Mouse (Mus musculus): ENCODE results near the gene Hoxd4. TPM values are rescaled to one million over a fixed set of nuclear protein-coding genes. Genes with fewer than 3 reads are reported as not detected.
A peak's percentile ranks its signal among the peaks of the same experiment; 100 is the strongest.

The Hoxd4 gene
- polyA plus RNA-seq, 1 experiment from 2014 or later, result not detected

DNA sequence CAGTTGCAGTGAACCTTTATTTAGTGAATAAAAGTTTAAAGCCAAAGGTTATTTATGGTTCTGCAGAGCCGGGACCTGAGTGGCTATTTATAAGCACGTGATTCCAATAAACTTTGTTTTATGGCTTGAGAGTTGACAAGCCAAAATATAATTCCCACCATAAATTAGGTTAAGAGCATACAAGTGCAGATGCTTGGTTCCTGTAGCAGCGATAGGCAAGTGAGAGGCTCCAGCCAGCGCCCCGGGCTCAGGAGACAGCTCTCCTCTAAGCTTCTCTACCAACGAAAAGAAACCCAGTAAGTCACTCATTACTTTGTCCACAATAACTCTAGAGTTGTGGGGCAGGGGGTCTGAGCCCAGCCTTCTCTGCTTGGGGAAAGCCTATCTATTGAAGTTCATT lies 10.2 kb downstream of the Hoxd4 start:
- peak; percentile 25 for DNase-seq (ENCODE audit: low spot score)
- Histone ChIP-seq H3K36me3 (no peaks in the 10 kb centered on the region), H3K9me3 (replicated peaks) (no peaks in the 10 kb centered on the region), H3K27me3 (ENCODE audit: low read depth, poor library complexity, severe bottlenecking) (peaks cover 100% of the 10 kb centered on the region), H3K27ac (replicated peaks) (no peak overlapping the region), H3K4me3 (no peak overlapping the region), H3K4me1 (no peaks in the 10 kb centered on the region)
- 6% methylated on average over 6 of the region's 6 CpGs for WGBS

- 2% methylated on average over 8 of the region's 8 CpGs for WGBS
- DNase-seq (ENCODE audit: low spot score), result no peak
- no peak overlapping the region for H3K4me3 ChIP-seq
Observed at GRCm38 (mm10) chr2:74722949-74723348, 11.2 kb downstream of the Hoxd4 start.

DNA sequence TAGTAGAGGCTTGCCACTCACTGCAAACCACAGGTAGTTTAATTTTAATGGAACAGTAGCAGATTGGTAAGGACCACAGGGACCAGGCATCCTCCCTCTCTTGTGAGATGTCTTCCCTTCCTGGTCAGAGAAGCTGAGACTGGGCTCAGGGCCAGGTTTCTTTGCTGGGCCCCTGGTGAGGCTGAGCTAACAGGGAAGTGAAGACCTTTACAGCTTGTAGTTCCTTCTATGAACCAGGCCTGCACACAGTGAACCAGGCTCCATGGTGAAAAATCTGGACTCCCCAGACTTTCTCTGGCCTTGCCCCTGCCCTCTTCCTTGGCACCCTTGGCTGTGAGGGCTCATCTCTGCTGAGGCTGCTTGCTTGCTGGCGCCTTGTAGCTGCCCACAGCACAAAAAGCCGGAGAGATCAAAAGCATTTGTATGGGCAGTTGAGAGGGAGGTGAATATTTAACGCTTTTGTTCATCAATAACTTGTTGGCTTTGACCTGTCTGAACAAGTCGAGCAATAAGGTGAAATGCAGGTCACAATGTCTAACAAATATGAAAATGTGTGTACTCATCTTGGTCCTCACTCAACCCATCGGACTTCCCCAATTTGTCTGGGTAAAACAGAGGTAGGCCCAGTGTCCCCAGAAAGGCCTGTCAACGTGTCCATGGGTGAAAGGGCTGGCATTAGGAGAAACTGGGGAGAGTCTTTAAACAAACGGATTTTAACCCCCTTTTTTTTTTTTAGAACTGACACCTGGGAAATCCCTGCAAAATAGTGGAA lies 12.7 kb downstream of the Hoxd4 start:
- 5% methylated on average over 7 of the region's 7 CpGs for WGBS
- Histone ChIP-seq H3K9me3 (replicated peaks) (no peaks in the 10 kb centered on the region), H3K27me3 (ENCODE audit: low read depth, poor library complexity, severe bottlenecking) (peaks cover 100% of the 10 kb centered on the region), H3K36me3 (no peaks in the 10 kb centered on the region), H3K4me3 (no peak overlapping the region), H3K4me1 (peaks cover 9% of the 10 kb centered on the region), H3K27ac (replicated peaks) (no peak overlapping the region)
- DNase-seq (ENCODE audit: low spot score), result peak; percentile 28

More at GRCm38 (mm10) chr2:74722949-74723348, 11.2 kb downstream of the Hoxd4 start:
- no peak overlapping the region for H3K27ac ChIP-seq (replicated peaks)
- peaks cover 100% of the 10 kb centered on the region for H3K27me3 ChIP-seq (ENCODE audit: low read depth, poor library complexity, severe bottlenecking)
- peaks cover 9% of the 10 kb centered on the region for H3K4me1 ChIP-seq
- no peaks in the 10 kb centered on the region for H3K36me3 ChIP-seq
- no peaks in the 10 kb centered on the region for H3K9me3 ChIP-seq (replicated peaks)

DNA sequence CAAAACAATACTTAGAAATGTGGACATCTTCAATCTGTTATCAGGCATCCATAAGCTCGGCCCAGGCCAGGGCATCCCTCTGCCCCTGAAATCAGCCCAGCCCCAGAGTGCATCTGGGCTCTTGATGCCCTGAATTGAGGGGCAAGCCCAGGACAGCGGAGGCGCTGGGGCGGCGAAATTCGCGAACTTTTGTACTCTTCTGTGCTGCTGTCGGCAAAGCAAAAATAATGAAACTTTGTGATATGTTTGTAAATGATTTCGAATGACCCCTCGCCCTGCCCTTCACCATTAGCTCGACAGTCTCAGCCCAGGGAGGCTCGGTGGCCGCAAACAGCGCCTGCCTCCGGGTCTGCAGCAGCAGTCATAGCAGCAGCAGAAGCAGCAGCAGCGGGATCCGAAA lies 13.4 kb downstream of the Hoxd4 start:
- no peak overlapping the region for H3K4me3 ChIP-seq
- 1% methylated on average over 17 of the region's 17 CpGs for WGBS
- DNase-seq (ENCODE audit: low spot score), result peak; percentile 52

GRCm38 (mm10) chr2:74726551-74726950 lies 14.8 kb downstream of the Hoxd4 start, which contains the start of gene Gm28230:
Gene Gm28230 (plus strand): TSS chr2:74726728.
- DNase-seq (ENCODE audit: low spot score), result no peak
- Histone ChIP-seq H3K27ac (replicated peaks) (no peak within 1 kb of the TSS), H3K36me3 (no peaks in the 10 kb centered on the region), H3K4me1 (peaks cover 9% of the 10 kb centered on the region), H3K27me3 (ENCODE audit: low read depth, poor library complexity, severe bottlenecking) (peaks cover 100% of the 10 kb centered on the region), H3K4me3 (peak within 1 kb of the TSS; percentile 37), H3K9me3 (replicated peaks) (no peaks in the 10 kb centered on the region)
- 6% methylated on average over 5 of the region's 5 CpGs for WGBS

More for the DNA sequence above, 13.4 kb downstream of the Hoxd4 start:
- no peaks in the 10 kb centered on the region for H3K36me3 ChIP-seq
- peaks cover 100% of the 10 kb centered on the region for H3K27me3 ChIP-seq (ENCODE audit: low read depth, poor library complexity, severe bottlenecking)
- no peaks in the 10 kb centered on the region for H3K9me3 ChIP-seq (replicated peaks)
- H3K4me1 ChIP-seq, result peaks cover 9% of the 10 kb centered on the region
- H3K27ac ChIP-seq (replicated peaks), result no peak overlapping the region

DNA sequence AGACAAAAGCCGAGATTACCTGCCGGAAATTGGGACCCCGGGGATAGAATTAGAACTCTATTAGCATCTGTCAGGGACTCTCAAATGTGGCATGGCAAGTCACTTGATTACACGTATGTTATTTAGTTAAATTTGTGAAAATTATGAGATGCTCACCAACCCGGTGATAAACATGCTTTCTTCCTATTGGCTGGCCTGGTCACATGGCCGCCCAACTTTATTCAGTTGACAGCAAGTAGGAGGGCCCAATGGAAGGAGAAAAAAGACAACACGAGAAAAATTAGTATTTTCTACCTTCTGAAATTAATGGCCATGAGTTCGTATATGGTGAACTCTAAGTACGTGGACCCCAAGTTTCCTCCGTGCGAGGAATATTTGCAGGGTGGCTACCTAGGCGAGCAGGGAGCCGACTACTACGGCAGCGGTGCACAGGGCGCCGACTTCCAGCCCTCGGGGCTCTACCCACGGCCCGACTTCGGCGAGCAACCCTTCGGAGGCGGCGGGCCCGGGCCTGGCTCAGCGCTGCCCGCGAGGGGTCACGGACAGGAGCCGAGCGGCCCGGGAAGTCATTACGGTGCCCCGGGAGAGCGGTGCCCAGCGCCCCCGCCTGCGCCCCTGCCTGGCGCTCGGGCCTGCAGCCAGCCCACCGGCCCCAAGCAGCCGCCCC lies 15.4 kb downstream of the Hoxd4 start:
- Histone ChIP-seq H3K4me3 (peak overlapping the region; percentile 37), H3K27me3 (ENCODE audit: low read depth, poor library complexity, severe bottlenecking) (peaks cover 100% of the 10 kb centered on the region), H3K9me3 (replicated peaks) (no peaks in the 10 kb centered on the region), H3K4me1 (peaks cover 9% of the 10 kb centered on the region), H3K27ac (replicated peaks) (no peak overlapping the region), H3K36me3 (no peaks in the 10 kb centered on the region)
- under 1% methylated on average over 42 of the region's 43 CpGs for WGBS
- DNase-seq (ENCODE audit: low spot score), result no peak

GRCm38 (mm10) chr2:74727640-74728302 lies 16.0 kb downstream of the Hoxd4 start:
- Histone ChIP-seq H3K4me1 (peaks cover 11% of the 10 kb centered on the region), H3K9me3 (replicated peaks) (no peaks in the 10 kb centered on the region), H3K27me3 (ENCODE audit: low read depth, poor library complexity, severe bottlenecking) (peaks cover 100% of the 10 kb centered on the region), H3K27ac (replicated peaks) (no peak overlapping the region), H3K4me3 (peak overlapping the region; percentile 37), H3K36me3 (no peaks in the 10 kb centered on the region)
- DNase-seq (ENCODE audit: low spot score), result no peak
- WGBS, result 1% methylated on average over 25 of the region's 25 CpGs

GRCm38 (mm10) chr2:74728303-74728680 lies 16.6 kb downstream of the Hoxd4 start:
- Histone ChIP-seq H3K4me1 (peaks cover 15% of the 10 kb centered on the region), H3K4me3 (no peak overlapping the region), H3K36me3 (no peaks in the 10 kb centered on the region), H3K9me3 (replicated peaks) (no peaks in the 10 kb centered on the region), H3K27me3 (ENCODE audit: low read depth, poor library complexity, severe bottlenecking) (peaks cover 100% of the 10 kb centered on the region), H3K27ac (replicated peaks) (no peak overlapping the region)
- DNase-seq (ENCODE audit: low spot score), result no peak
- WGBS, result 1% methylated on average over 13 of the region's 13 CpGs

- Histone ChIP-seq H3K27me3 (ENCODE audit: low read depth, poor library complexity, severe bottlenecking) (peaks cover 100% of the 10 kb centered on the region), H3K27ac (replicated peaks) (no peak overlapping the region), H3K36me3 (no peaks in the 10 kb centered on the region), H3K9me3 (replicated peaks) (no peaks in the 10 kb centered on the region), H3K4me1 (peaks cover 15% of the 10 kb centered on the region), H3K4me3 (no peak overlapping the region)
- no peak for DNase-seq (ENCODE audit: low spot score)
- 2% methylated on average over 8 of the region's 8 CpGs for WGBS
Observed at GRCm38 (mm10) chr2:74730331-74730730, 18.6 kb downstream of the Hoxd4 start.

DNA sequence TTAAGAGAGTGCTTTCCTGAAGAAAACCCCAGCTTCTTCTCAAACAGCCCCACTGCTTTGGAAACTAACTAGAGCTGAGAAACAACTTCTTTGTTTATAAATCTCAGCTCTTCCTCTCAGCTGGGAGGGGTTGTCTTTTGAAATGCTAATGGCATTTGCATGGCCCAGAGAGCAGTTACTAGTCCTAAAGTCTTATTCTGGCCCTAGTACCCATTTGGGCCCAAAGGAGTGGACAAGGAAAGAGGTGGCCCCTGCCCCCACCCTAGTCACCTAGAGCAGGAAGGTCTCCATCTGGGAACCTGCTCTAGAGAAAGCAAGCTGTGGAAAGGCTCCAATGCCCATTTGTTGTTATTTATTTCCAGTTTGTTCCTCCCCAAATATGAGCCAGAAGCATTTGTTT lies 19.3 kb downstream of the Hoxd4 start:
- H3K36me3 ChIP-seq, result no peaks in the 10 kb centered on the region
- peaks cover 18% of the 10 kb centered on the region for H3K4me1 ChIP-seq
- H3K9me3 ChIP-seq (replicated peaks), result no peaks in the 10 kb centered on the region
- peaks cover 100% of the 10 kb centered on the region for H3K27me3 ChIP-seq (ENCODE audit: low read depth, poor library complexity, severe bottlenecking)
- DNase-seq (ENCODE audit: low spot score), result no peak
- no peak overlapping the region for H3K27ac ChIP-seq (replicated peaks)
- H3K4me3 ChIP-seq, result no peak overlapping the region

DNA sequence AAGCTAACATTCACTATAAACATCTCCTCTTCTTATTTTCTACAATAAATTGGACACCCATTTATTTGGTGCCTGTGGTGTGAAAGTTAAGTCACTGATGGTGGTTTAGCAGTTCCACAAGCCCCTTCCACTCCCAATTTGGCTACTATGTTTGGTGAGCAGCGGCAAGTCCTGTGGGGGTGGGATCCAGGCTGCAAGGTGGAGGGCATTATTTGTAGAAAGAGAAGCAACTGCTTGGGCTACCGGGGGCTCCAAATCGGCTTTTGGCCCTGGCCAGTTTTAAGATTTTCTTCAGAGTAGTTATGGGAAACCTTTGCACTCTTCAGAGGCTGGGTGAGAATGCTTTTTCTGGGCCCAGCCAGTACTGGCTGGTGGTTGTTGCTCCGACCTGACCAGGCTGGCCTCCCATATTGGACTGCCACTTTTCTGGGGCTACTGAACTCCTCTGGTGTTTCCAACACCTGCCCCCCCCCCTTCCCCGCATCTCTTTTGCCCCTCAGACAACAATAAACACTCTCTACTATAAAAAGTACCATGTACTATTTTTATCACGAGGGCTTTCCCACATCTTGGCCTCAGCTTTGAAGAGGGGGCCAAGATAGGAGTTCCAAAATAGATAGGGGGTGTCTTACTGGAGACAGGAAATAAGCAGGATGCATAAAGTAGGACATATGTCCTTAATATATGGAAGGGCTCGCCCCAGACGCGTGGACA lies 20.2 kb downstream of the Hoxd4 start:
- Histone ChIP-seq H3K36me3 (no peaks in the 10 kb centered on the region), H3K27me3 (ENCODE audit: low read depth, poor library complexity, severe bottlenecking) (peaks cover 100% of the 10 kb centered on the region), H3K9me3 (replicated peaks) (no peaks in the 10 kb centered on the region), H3K4me1 (peaks cover 21% of the 10 kb centered on the region), H3K4me3 (no peak overlapping the region), H3K27ac (replicated peaks) (no peak overlapping the region)
- DNase-seq (ENCODE audit: low spot score), result no peak
- WGBS, result 2% methylated on average over 9 of the region's 9 CpGs

GRCm38 (mm10) chr2:74732513-74733316 lies 21.0 kb downstream of the Hoxd4 start:
- no peak overlapping the region for H3K27ac ChIP-seq (replicated peaks)

More at GRCm38 (mm10) chr2:74732513-74733316, 21.0 kb downstream of the Hoxd4 start:
- Histone ChIP-seq H3K27me3 (ENCODE audit: low read depth, poor library complexity, severe bottlenecking) (peaks cover 100% of the 10 kb centered on the region), H3K4me1 (peaks cover 14% of the 10 kb centered on the region; the same call in 1 of the 2 replicates), H3K4me3 (no peak overlapping the region), H3K36me3 (no peaks in the 10 kb centered on the region), H3K9me3 (replicated peaks) (no peaks in the 10 kb centered on the region)
- peak; percentile 51 for DNase-seq (ENCODE audit: low spot score)
- under 1% methylated on average over 52 of the region's 52 CpGs for WGBS

Data from midbrain, embryonic 10.5 days (tissue).